Mouse (Mus musculus) mesoderm, embryonic 11.5 days (tissue): Measurements from ENCODE around the gene Rnf220.
A peak's percentile ranks its signal among the peaks of the same experiment; 100 is the strongest.

Experiments used
- DNase-seq: peaks from one replicate; pipeline ENCODE4 v3.0.0-alpha.2; 2012; ENCODE audit warnings: low read depth, low spot score

Rnf220 gene

GRCm38 (mm10) chr4:117438064-117438463 lies 58.8 kb downstream of the Rnf220 start:
- DNase-seq = no peak

DNA sequence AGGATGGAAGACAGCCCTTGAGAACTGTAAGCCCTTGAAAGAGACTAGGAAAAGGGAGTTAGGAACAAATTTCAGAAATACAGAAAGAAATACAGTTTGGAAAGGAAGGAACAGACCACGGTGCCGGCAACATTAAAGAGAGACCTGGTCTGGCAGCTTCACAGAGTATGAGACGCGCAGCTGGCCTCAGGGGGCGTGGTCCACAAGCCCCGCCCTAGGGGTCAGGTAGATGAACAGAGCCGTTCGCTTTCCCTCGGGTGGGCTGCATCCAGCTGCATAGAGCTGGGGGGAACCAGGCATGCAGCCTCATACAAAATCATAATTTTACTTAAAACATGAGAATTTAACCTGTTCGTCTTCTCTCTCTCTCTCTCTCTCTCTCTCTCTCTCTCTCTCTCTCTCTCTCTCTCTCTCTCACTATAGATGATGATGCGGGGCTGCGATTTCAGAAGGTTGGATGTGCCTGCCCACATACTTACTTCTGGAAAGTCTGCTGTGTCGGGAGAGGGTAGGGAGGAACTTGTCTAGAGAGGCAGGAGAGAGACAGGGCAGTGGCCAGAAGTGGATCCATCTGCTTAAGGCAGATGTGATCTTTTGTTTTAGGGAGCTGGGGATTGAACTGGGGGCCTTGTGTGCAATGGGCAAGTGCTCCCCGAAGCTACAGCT lies 59.7 kb downstream of the Rnf220 start:
- no peak for DNase-seq

DNA sequence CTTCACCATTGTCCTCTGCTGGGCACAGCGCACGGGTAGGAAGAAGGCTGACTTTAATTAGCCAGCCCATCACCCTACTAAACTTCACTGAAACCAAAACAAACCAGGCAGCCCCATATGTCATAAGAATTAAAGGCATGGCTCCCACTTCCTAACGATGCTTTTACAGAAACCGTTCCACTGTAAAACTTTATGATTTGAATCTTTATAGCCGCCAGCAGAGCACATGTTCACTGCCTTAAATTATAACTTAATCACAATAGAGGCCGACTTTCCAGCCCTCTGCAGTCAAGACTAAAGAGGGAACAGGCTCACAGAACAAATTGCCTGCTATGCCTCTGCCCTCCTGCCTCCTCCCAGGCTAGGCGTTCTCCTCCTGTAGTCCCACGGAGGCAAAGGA lies 62.5 kb downstream of the Rnf220 start:
- DNase-seq = no peak

- DNase-seq = no peak
These were observed 67.2 kb downstream of the Rnf220 start for GRCm38 (mm10) chr4:117429604-117430003.

DNA sequence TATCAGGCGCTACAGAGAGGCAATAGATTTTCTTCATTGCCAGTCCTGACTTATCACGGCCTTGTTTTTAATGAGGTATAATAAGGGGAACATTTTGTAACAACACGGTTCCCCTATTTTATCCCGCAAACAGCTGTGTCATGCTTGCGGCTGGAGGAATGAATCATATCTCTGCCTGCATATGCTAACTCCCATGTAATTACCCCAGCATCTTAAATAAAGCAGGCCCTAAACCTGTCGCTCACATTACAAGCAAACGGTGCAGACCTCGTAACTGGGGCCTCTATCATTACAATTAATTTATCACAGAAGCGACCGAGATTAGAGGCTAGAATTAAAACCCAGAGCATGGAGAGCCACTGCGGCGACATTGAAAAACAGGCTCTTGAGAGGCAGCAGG lies 69.3 kb downstream of the Rnf220 start:
- DNase-seq = no peak

GRCm38 (mm10) chr4:117421077-117421476 lies 75.8 kb downstream of the Rnf220 start:
- DNase-seq = no peak

DNA sequence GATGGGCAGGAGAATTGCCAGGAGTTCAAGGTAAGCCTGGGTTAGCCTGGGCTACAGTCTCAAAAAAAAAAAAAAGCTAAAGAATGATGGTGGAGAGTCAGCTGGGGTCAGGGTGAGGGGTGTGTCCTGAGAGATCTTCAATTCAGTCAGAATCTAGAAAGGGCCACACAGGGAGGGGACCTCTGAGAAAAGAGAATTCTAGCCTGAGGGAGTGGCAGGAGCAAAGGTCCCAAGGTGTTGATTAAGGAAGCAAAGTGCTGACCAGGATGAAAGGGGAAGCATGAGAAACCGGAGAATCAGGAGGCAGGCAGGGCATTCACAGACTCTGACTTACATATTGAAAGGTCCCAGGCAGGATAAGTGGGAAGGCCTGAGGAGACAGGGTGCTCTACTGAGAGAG lies 80.0 kb downstream of the Rnf220 start:
- no peak for DNase-seq

- no peak for DNase-seq
These were observed 86.8 kb downstream of the Rnf220 start for GRCm38 (mm10) chr4:117410049-117410410.

- peak; percentile 51 for DNase-seq
These were observed 87.5 kb downstream of the Rnf220 start for GRCm38 (mm10) chr4:117409144-117410048.

- DNase-seq = no peak
These were observed 88.9 kb downstream of the Rnf220 start for GRCm38 (mm10) chr4:117407945-117408344.

- DNase-seq = no peak
These were observed 90.9 kb downstream of the Rnf220 start for GRCm38 (mm10) chr4:117405999-117406398.

- no peak for DNase-seq
These were observed 91.6 kb downstream of the Rnf220 start for GRCm38 (mm10) chr4:117405211-117405610.

DNA sequence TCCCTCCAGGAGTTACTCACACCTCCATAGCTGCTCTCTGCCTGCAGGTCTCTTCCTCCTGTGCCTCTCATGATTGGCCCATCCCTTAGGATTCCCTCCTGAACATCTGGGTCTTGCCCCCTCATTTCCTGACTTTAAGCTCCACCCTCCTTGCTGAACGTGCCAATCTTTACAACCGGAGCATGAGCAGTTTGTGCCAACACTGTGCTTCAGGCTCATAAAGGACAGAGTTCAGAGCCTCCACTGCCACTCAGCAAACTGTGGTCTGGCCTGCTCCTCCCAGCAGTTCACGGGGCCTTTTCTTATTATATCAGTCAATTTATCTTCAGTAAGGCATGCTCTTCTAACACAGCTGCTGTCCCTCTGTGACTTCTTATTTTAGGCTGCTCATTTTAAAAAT lies 93.4 kb downstream of the Rnf220 start:
- no peak for DNase-seq

DNA sequence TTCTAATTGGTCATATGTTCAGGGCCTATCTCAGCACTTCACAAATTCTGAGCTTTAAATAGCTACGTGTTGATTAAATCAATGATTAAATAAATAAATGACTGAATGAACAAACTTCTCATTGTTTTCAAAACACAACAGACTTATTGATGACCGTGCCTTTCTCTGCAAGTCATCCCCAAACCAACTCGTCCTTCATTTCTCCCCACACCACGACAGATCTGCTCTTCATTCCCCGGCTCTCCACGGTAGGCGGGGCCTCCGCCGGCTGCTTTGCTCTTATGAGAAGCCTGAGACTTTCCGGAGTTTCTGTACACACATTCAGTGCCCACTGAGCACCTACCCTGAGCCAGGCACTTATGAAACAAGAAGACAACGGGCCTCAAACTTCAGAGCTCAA lies 99.7 kb downstream of the Rnf220 start:
- DNase-seq = no peak

DNA sequence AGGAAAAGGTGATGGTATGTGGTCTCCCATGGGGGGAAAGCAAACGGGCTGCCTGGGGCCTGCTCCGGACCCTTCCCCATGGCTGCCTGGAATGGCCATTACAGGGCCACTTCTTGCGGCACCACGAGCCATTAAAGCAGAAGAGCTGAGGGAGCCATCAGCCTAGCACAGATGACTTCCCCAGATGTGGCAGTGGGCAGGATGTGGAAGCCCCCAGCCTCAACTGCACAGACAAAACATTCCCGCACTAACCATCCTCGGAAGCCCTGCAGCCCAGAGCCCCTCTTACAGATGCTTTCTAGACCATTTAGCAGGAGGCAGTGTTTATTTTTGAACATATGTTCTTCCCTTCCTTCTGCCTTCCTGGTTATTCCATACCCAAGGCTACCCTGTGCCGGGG lies 103.8 kb downstream of the Rnf220 start:
- peak; percentile 60 for DNase-seq

GRCm38 (mm10) chr4:117392391-117392790 lies 104.5 kb downstream of the Rnf220 start:
- DNase-seq = no peak

GRCm38 (mm10) chr4:117391966-117392365 lies 104.9 kb downstream of the Rnf220 start:
- peak; percentile 64 for DNase-seq

DNA sequence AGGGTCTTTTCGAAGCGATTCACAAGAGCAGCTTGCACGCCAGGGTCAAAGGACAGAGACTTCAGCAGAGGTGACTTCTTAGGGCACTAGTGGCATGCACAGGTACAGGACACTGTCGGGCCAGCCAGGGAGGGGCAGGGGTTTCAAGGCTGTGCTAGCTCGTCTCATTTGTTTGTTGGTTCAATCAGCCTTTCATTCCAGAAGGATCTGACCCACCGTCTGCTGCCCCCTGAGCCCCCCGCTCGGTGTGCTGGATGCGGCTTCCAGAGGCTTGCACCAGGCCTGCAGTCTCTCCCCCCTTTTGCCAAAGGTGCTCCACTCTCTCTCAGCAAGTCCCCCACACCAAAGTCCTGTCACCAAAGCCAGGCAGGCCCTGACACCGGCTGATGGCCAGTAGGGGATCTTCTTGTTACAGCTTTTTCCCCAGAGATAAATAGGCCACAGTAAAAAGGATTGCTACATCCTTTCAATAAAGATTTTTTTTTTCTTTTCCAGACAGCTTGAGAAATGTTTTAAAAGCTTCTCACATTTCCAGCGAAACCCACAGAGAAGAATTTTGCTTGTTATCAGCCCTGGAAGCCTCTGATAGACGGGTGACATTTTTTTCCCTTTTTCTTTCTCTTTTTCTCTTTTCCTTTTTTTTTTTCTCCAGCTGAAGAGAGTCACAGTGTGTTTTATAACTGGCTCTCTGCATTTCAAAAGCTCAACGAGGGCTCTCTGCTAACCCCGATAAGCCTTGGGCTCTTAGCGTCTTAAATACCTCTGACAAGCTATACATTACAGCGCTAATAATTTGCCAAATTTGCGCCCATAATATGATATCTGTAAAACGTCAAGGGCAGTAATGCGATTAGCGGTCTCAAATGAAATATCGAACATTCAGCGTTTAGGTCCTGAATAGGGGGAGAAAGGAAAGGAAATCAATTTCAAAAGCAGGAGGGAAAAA lies 105.7 kb downstream of the Rnf220 start:
- DNase-seq = no peak

- no peak for DNase-seq
These were observed 107.4 kb downstream of the Rnf220 start for GRCm38 (mm10) chr4:117389264-117390054.

GRCm38 (mm10) chr4:117385247-117385646 lies 111.6 kb downstream of the Rnf220 start:
- DNase-seq = no peak

DNA sequence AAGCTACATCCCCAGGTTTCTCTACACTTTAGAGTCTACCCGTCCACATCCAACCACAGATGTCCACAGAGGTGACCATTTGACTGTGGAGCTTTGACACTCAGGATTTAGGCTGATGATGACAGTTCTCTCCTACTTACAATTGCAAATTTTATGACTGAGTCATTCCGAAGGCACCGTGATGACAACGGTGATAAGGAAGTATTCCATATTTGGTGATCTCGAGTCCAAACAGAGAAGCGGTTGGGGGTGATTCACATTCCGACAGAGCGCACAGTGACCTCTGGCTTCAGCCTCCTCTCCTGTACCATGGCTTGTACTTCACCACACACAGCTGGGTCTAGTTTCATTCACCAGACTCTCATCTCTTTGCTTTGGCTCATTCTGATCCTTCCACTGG lies 115.0 kb downstream of the Rnf220 start:
- DNase-seq = no peak
